ENCODE assay signal across 21 mouse cellular contexts in the genomic region with DNA sequence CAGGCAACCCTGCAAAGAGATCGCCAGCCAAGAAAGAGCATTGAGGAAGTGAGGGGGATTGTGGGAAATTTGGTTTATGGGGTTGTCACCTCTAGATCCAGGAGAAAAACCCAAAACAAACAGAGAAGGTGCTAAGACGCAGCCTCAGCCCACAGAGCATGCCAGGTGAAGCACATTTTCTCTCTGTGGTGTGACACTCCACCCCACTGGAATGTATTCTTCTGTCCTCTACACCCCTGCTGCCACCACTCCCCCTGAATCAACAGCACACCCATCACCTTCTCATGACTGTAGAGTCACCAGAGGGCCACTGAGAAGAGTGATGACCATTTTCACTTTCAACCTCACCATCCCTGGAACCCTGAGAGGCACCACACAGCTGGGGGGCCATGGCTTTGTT. TPM values are rescaled to one million over a fixed set of nuclear protein-coding genes. Genes with fewer than 3 reads are reported as not detected.
"Had no signal": no experiment of that assay in that cellular context is flagged by ENCODE, and none has a peak within 500 bp of the region (broad histone marks: within the 10 kb centered on the region; RNA-seq: fewer than 3 reads in every experiment).

No protein-coding gene starts in this region.

- H3K9ac ChIP-seq: liver, embryonic 14.5 days; lung, embryonic 14.5 days; midbrain, embryonic 12.5 days; neural tube, embryonic 12.5 days had no signal

- H3K4me1 ChIP-seq: midbrain, embryonic 12.5 days; neural tube, embryonic 12.5 days had no signal

- H3K36me3 ChIP-seq: midbrain, embryonic 10.5 days; midbrain, embryonic 12.5 days; neural tube, embryonic 12.5 days had no signal

- H3K4me3 ChIP-seq: midbrain, embryonic 10.5 days; midbrain, embryonic 12.5 days; myocyte; neural tube, embryonic 12.5 days had no signal

- DNase-seq: lung, adult 18-20 months; lung, embryonic 14.5 days; lung, postnatal 10 days; lung, postnatal 4 days; midbrain, embryonic 14.5 days; right cerebral cortex, postnatal 14 days; spleen, adult 18-20 months; thymus, adult 18-20 months; thymus, postnatal 14 days; thymus, postnatal 36 days had no signal

- ATAC-seq: midbrain, embryonic 16.5 days had no signal

- H3K4me2 ChIP-seq: lung, embryonic 14.5 days; midbrain, embryonic 12.5 days; neural tube, embryonic 12.5 days had no signal

- H3K9me3 ChIP-seq: midbrain, embryonic 10.5 days; midbrain, embryonic 12.5 days; neural tube, embryonic 12.5 days had no signal

- H3K27ac ChIP-seq: liver, embryonic 14.5 days; midbrain, embryonic 10.5 days; midbrain, embryonic 12.5 days; neural tube, embryonic 12.5 days had no signal

- H3K27me3 ChIP-seq: midbrain, embryonic 12.5 days; neural tube, embryonic 12.5 days had no signal

RNA-seq across cellular contexts. Expression of a gene that starts 7.0 kb away (rescaled TPM):
- total RNA-seq: megakaryocyte, adult 5-6 weeks; megakaryocyte-erythroid progenitor cell, adult 5-6 weeks had no signal
- polyA plus RNA-seq: midbrain, embryonic 16.5 days had no signal

RNA-seq across cellular contexts. Expression of a gene that starts 54.5 kb away (rescaled TPM):
- total RNA-seq: megakaryocyte-erythroid progenitor cell, adult 5-6 weeks had no signal
- polyA plus RNA-seq: liver, embryonic 16.5 days; lung, embryonic 14.5 days; midbrain, embryonic 10.5 days; midbrain, embryonic 12.5 days; midbrain, embryonic 14.5 days; midbrain, embryonic 16.5 days; neural tube, embryonic 12.5 days; neural tube, embryonic 14.5 days; stomach, embryonic 14.5 days had no signal
